ENCODE assay signal across 11 mouse cellular contexts in the genomic region with DNA sequence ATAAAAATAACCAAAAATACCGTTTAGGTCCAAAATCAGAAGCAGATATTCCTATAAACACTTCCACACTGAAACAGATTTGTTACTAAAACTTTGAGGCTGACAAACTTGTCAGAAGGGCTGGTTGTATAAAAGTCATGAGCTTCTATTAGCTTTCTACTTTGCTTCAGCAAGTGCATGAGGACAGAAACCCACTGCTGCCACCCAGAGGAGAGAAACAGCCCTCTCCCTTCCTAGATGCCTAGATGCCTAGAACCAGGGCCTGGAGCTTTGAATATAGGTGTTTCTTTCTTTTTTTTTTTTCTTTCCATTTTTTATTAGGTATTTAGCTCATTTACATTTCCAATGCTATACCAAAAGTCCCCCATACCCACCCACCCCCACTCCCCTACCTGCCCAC.
DNase-seq lines count a peak whose midpoint lies in the region; ATAC-seq and TF ChIP-seq lines count a peak whose summit lies in the region.
"Had no signal": no experiment of that assay in that cellular context is flagged by ENCODE, and none has a peak within 500 bp of the region (broad histone marks: within the 10 kb centered on the region; RNA-seq: fewer than 3 reads in every experiment).

No protein-coding gene starts in this region.

- no peaks in the 10 kb centered on the region for H3K4me1 ChIP-seq in ES-Bruce4 (ENCODE audit: control insufficient read depth, insufficient read depth, low read length)
- H3K4me1 ChIP-seq: embryonic facial prominence, embryonic 15.5 days; limb, embryonic 13.5 days had no signal

- intact Hi-C loops in left cerebral cortex, postnatal 25 days (cut with DNase I): no loop called here

- peak; percentile 34 for TF ChIP-seq CTCF in ES-Bruce4 (IDR thresholded peaks at IDR 0.05; ENCODE audit: low read depth, low read length)

- no peak for ATAC-seq in activated CD4-positive, CD25-positive, alpha-beta regulatory T cell, adult 4 months

- no peak for TF ChIP-seq POLR2A in ES-Bruce4 (IDR thresholded peaks at IDR 0.05; ENCODE audit: insufficient read depth, low read length)

- H3K36me3 ChIP-seq in ES-Bruce4 (ENCODE audit: control insufficient read depth, insufficient read depth, low read length, poor library complexity, severe bottlenecking): no peaks in the 10 kb centered on the region
- H3K36me3 ChIP-seq: embryonic facial prominence, embryonic 15.5 days; limb, embryonic 13.5 days had no signal

- no peaks in the 10 kb centered on the region for H3K27me3 ChIP-seq in ES-Bruce4 (ENCODE audit: control insufficient read depth, insufficient read depth, low read length, poor library complexity, severe bottlenecking)
- H3K27me3 ChIP-seq: embryonic facial prominence, embryonic 15.5 days; limb, embryonic 13.5 days had no signal

- H3K27ac ChIP-seq in ES-Bruce4 (ENCODE audit: insufficient read depth, low read length): no peak overlapping the region
- H3K27ac ChIP-seq: embryonic facial prominence, embryonic 15.5 days; gastrocnemius, adult 2 months; limb, embryonic 13.5 days had no signal

- DNase-seq in cerebellum, postnatal 14 days: peak; percentile 3 to 9
- DNase-seq in cerebellum, adult 8-10 months: no peak
- peak; percentile 8 to 32 for DNase-seq in layer of hippocampus, postnatal 10 days (ENCODE audit: low spot score in 2 of 2)
- no peak for DNase-seq in layer of hippocampus, adult 9-11 months
- DNase-seq in left cerebral cortex, postnatal 25 days (ENCODE audit: low spot score in 2 of 2): peak; percentile 25 to 55
- no peak for DNase-seq in adrenal gland, adult 18-20 months (ENCODE audit: low spot score in 2 of 2)
- DNase-seq: gastrocnemius, adult 2 months had no signal

- H3K9me3 ChIP-seq in ES-Bruce4 (replicated peaks; ENCODE audit: control insufficient read depth, insufficient read depth, low read length, poor library complexity, severe bottlenecking): no peaks in the 10 kb centered on the region
- H3K9me3 ChIP-seq: embryonic facial prominence, embryonic 15.5 days; limb, embryonic 13.5 days had no signal

- no peak for TF ChIP-seq EP300 in ES-Bruce4 (IDR thresholded peaks at IDR 0.05; ENCODE audit: insufficient read depth, low read depth, low read length)

- H3K4me3 ChIP-seq in ES-Bruce4 (ENCODE audit: low read depth, low read length): no peak overlapping the region
- H3K4me3 ChIP-seq: embryonic facial prominence, embryonic 15.5 days; gastrocnemius, adult 2 months; limb, embryonic 13.5 days had no signal

- no peak overlapping the region for H3K9ac ChIP-seq in ES-Bruce4 (ENCODE audit: low read depth, poor library complexity, severe bottlenecking)
- H3K9ac ChIP-seq: embryonic facial prominence, embryonic 15.5 days; limb, embryonic 13.5 days had no signal

Comparison
In these comparisons a context has a peak if more than half of its experiments do, and no peak if none do; other contexts are left out.
1. DNase-seq: peak in cerebellum, postnatal 14 days (2 of 2), layer of hippocampus, postnatal 10 days (2 of 2) and left cerebral cortex, postnatal 25 days (2 of 2); none in cerebellum, adult 8-10 months (single experiment), layer of hippocampus, adult 9-11 months (single experiment) and adrenal gland, adult 18-20 months (0 of 2).